Mouse (Mus musculus) retina, embryonic 14.5 days (tissue): ENCODE measurements around the gene Lrp1.
"Not testable (repeated sequence)": the region's sequence is repeated elsewhere in the genome, so short reads cannot be mapped to it uniquely, and the experiment has no call there.

Experiments
- DNase-seq: peaks from one replicate; pipeline ENCODE4 v3.0.0-alpha.2; 2015; ENCODE audit warnings: low spot score

The Lrp1 gene

GRCm38 (mm10) chr10:127620406-127621190, at the start of gene Lrp1:
Gene Lrp1, minus strand, starts transcription at chr10:127621148.
- peak; percentile 63 for DNase-seq

- DNase-seq = no peak
These were observed 49.2 kb upstream of the Lrp1 start for GRCm38 (mm10) chr10:127670185-127670584.

- DNase-seq = no peak
These were observed 48.2 kb upstream of the Lrp1 start for GRCm38 (mm10) chr10:127669170-127669569.

- no peak for DNase-seq
These were observed 47.4 kb upstream of the Lrp1 start, which contains the start of gene Nab2 for GRCm38 (mm10) chr10:127668093-127669050. Gene Nab2, minus strand, starts transcription at chr10:127668568.

GRCm38 (mm10) chr10:127667269-127668092, 46.5 kb upstream of the Lrp1 start:
- DNase-seq = peak; percentile 68

- DNase-seq = peak; percentile 65
These were observed 45.7 kb upstream of the Lrp1 start, which contains the start of gene Nemp1 for GRCm38 (mm10) chr10:127666501-127667268. Gene Nemp1, plus strand, starts transcription at chr10:127666901.

GRCm38 (mm10) chr10:127665366-127666181, 44.6 kb upstream of the Lrp1 start:
- no peak for DNase-seq

GRCm38 (mm10) chr10:127664891-127665290, 43.9 kb upstream of the Lrp1 start:
- no peak for DNase-seq

GRCm38 (mm10) chr10:127664166-127664565, 43.2 kb upstream of the Lrp1 start:
- no peak for DNase-seq

- no peak for DNase-seq
These were observed 42.6 kb upstream of the Lrp1 start for GRCm38 (mm10) chr10:127663590-127663989.

GRCm38 (mm10) chr10:127662666-127663253, 41.8 kb upstream of the Lrp1 start:
- DNase-seq = no peak

- no peak for DNase-seq
These were observed 41.1 kb upstream of the Lrp1 start for GRCm38 (mm10) chr10:127661915-127662663.

GRCm38 (mm10) chr10:127661291-127661914, 40.5 kb upstream of the Lrp1 start:
- DNase-seq = no peak

GRCm38 (mm10) chr10:127659551-127659950, 38.6 kb upstream of the Lrp1 start:
- no peak for DNase-seq

- DNase-seq = no peak
These were observed 37.1 kb upstream of the Lrp1 start for GRCm38 (mm10) chr10:127658076-127658475.

- DNase-seq = not testable (repeated sequence)
These were observed 36.7 kb upstream of the Lrp1 start for GRCm38 (mm10) chr10:127657617-127658016.

- DNase-seq = no peak
These were observed 34.1 kb upstream of the Lrp1 start for GRCm38 (mm10) chr10:127654970-127655579.
